Mouse (Mus musculus) lung, postnatal 10 days (tissue): ENCODE data around the gene Mad1l1.

Source experiments
- DNase-seq: peaks from one replicate; pipeline ENCODE4 v3.0.0; 2021

The Mad1l1 gene

DNA sequence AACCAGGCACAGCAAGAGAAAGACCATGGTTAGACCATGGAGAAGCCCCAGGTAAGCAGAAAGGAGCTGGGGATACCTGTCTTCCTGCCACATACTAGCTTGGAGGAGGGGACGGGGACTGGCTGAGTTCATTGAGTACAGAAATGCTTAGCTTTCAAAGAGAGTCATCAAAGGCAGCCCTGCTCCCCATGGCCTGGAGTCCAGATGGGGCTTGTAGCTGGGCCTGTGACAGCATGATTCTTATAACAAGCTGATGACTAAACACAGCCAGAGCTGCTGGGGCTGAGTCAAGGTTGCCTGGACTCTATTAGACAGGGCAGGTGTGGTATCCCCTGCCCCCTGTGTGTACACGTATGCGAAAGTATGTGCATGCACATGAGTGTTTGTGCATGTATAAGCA, 242.9 kb downstream of the Mad1l1 start:
- no peak for DNase-seq

DNA sequence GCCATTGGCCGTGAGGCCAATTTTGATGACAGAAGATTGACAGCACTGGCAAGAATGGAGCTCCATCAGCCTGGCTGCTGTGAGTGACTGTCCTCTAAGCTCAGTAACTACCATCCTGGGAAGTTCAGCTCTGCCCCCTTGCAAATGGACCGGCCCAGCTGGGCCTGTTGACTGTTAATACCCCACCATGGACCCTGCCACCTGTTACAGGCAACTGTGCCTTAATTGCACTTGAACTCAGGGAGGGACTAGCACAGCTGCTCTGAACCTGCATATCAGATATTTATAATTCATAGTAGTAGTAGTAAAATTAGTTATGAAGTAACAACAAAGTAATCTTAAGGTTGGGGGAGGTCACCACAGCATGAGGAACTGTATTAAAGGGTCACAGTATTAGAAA, 244.9 kb downstream of the Mad1l1 start:
- no peak for DNase-seq

DNA sequence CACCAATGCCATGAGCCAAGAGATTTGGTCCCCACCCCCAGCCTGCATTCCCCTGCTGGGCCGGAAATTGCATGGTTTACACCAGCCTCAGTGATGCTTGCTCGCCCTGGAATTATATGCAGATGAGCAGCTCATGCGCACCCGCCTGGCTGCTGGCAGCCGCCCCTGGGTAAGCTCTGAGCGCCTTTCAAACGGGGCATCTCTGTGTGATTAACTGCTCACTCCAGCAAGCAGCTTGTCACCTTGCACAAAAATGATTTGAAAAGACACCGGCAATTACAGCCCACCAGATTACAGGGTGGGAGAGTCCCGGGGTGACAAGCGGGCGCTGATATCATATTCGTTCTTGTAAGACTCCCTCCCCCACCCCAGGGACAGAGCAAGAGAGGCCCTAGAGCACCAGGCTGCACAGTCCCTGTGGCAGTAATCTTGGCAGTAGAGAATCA, 247.7 kb downstream of the Mad1l1 start:
- DNase-seq = no peak

DNA sequence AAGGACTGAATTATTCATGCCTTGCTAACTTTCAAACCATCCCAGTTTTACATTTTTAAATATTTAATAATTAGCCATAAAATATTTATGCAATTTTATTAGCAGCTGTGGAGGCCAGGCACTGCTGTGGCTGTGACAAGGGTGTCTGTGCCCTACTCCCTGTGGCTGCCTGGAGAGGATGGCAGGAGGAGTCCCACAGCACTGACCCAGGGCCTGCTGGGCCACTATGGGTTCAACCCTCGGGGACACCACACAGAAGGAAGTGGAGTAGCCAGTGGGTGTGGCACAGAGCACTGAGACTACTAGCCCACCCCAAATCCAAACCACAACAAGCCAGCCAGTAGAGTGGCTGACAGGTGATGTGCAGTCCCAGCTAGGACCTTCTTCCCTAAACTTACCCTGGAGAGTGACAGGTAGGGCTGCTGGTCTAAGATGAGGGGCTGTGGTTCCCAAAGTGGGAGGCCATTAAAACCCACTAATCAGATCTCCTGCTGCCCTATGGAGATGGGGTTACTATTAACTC, 248.1 kb downstream of the Mad1l1 start:
- DNase-seq = no peak

GRCm38 (mm10) chr5:140068506-140068905, 252.8 kb downstream of the Mad1l1 start:
- DNase-seq = peak; percentile 45

DNA sequence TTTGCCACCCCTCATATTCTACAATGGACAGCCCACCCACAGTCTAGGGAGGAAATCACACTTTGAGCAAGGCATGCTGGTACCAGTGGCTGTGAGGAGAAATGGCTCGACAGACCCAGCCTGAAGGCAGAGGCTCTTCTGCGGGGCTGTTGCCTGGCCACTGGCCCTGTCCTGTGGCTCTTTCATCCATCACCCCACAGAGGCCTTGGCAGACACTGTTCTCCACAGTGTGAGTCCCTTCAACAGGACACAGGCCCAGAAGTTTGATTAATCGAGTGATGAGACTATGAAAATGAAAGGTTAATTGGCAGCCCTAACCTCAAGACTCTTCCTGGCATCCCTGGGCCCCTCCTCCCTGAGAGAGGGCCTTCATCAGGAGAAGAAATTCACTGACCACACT, 253.3 kb downstream of the Mad1l1 start:
- DNase-seq = peak; percentile 14

GRCm38 (mm10) chr5:140066769-140067168, 254.6 kb downstream of the Mad1l1 start:
- no peak for DNase-seq

DNA sequence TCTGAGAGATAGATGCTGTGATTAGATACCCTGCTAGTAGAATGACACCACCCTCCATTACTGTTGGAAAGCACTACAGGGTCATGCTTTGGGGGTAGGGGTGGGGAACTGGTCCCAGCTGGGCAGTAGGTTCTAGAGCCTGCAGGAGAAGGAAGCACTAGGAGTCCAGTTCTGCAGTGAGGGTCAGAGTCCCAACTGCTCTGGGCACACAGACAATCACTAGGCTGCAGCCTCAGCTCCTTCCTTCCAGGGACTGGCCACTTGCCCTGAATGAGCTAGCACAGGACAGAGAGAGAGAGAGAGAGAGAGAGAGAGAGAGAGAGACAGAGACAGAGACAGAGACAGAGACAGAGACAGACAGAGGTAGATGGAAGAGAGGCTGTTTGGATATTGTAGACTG, 255.1 kb downstream of the Mad1l1 start:
- no peak for DNase-seq

- no peak for DNase-seq
These were observed 255.9 kb downstream of the Mad1l1 start for GRCm38 (mm10) chr5:140065281-140065945.

GRCm38 (mm10) chr5:140064521-140064920, 256.8 kb downstream of the Mad1l1 start:
- no peak for DNase-seq

GRCm38 (mm10) chr5:140062828-140063227, 258.5 kb downstream of the Mad1l1 start:
- no peak for DNase-seq

DNA sequence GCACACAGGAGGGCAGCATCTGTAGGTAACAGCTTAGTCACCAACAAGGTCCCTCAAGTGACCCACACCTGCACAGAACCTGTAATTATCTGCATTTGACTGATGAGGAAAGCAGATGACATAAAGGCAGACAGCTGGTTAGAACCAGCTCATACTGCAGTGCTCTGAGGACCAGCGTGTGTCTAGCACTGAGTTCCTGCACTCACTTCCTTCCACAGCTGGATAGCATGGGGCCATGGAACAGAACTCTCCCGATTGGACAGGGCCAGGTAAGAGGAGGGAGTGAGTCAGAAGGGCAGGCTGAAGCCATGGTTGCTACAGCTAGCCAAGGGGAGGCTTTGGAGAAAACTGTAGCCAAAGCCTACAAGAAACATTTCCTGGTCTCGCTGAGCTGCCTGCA, 259.0 kb downstream of the Mad1l1 start:
- no peak for DNase-seq

DNA sequence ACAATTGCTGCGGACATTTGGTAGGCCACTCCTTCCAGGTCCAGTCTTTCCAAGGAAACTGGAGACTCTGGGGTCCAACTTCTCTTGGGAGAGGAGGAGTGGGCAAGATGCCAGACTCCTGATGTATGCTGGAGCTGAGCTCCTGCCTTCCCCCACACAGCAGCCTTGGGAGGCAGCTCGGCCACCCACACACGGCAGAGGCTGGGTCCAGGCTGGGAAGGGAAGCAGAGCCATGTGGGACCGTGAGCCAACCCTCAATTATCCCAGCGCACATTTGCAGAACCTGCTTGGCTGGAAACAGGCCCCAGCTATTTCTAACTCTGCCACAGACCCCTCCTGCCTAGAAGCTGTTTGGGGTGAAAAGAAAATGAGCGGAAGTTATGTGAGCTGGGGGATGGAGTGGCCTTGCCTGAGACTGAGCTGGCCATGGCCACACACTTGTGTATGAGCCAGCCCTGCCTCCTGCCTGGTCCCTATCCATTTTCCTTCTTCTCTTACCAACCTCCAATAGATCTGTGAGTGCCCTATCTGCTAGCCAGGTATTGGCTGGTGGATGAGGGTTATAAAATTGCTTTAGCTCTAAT, 260.0 kb downstream of the Mad1l1 start:
- DNase-seq = peak; percentile 46

DNA sequence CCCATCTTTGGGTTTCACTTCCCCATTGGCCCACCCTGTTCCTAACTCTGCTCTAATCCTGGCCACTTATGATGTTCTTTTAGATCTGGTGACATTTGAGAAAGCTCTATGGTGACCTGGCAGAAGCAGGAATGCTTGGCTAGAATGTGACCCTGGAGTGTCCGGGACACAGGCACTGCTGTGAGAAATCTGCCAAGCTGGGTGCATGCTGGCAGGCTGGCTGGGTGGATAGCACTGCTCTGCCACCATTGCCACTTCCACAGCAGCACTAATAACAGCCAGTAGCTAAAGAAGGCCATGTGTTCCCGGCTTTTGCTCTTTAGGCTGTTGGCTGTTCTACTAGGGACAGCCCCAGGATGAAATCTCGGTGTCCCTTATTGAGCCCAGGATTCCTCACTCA, 265.1 kb downstream of the Mad1l1 start:
- DNase-seq = no peak

DNA sequence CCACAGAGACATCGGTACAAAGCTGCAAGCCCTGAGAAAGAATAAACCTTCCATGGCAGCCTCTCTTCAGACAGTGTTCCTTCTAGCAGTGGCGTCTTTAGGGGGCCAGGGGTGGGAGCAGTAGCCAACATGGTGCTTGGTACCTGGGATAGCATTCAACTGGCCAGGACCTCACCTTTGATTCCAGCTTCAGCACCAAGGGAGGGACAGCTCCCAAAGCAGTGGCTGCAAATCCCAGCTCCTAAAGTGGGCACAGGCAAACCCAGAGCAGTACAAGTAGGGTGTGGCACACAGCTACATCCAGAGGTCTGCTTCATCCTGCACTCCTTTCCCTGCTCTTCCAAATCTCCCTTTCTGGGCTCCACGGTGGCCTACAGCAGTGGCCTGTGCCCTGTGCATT, 265.9 kb downstream of the Mad1l1 start:
- peak; percentile 14 for DNase-seq

DNA sequence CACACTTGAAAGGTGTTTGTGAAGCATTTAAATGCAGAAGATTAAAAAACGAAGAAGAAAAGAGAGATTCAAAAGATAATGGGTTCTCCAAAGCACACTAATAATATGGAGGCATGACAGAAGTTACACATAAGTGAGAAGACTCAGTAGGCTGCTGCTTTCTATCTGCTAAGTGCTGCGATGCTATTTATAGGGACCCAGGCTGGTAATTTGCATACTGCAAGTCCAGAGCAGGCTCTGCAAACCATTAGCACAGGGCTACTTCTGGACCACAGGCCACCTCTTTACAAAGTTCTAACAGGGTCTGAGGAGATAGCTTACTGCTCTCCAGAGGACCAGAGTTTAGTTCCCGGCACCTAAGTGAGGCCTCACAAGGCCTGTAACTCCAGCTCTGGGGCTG, 267.7 kb downstream of the Mad1l1 start:
- DNase-seq = no peak

DNA sequence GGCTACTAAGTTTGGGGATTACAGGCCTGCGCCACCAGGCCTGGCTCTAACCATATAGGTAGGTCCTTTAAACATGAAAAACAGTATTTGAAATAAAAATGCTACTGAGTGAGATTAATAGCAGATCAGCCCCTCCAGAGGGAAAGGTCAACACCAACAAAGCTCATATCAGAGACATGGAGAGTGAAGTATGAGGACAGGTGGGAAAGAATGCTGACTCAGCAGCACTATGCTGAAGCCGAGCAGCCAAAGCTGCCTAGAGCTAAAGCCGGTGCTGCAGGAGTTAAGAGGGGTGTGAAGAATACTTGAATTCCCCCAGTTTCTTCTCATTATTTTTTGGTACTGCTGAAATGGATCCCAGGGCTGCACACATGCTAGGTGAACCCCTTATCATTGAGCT, 268.9 kb downstream of the Mad1l1 start:
- no peak for DNase-seq

GRCm38 (mm10) chr5:140045453-140045852, 275.9 kb downstream of the Mad1l1 start:
- no peak for DNase-seq

GRCm38 (mm10) chr5:140043002-140043401, 278.4 kb downstream of the Mad1l1 start:
- DNase-seq = no peak

DNA sequence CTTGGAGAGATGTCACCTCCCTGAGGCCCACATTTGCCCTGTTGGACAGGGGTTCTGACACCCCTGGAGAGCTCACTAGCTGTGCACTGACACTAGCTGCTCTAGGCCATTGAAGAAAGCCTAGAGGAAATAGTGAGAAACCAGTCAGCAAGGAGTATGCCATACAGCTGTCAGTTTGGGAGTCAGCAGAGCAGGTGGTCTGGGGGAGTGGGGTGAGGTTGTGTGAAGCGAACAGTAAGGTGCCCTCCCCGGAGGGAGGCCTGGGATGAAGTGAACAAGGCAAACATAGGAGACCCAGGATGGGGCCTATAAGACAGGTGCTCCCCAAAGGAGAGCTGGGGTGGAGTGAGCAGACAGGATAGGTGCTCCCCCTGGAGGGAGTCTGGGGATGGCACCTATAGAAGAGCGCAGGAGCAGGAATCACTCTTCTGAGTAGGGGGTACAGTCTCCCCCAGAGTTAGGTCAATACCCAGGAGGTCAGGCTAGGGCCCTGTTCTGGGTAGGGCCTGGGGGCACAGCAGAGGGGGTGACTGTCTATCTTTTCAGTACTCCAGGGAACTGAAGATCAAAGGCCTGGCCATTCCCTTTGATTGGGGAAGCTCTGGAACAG, 279.2 kb downstream of the Mad1l1 start:
- DNase-seq = no peak

GRCm38 (mm10) chr5:140041055-140041454, 280.3 kb downstream of the Mad1l1 start:
- DNase-seq = no peak

DNA sequence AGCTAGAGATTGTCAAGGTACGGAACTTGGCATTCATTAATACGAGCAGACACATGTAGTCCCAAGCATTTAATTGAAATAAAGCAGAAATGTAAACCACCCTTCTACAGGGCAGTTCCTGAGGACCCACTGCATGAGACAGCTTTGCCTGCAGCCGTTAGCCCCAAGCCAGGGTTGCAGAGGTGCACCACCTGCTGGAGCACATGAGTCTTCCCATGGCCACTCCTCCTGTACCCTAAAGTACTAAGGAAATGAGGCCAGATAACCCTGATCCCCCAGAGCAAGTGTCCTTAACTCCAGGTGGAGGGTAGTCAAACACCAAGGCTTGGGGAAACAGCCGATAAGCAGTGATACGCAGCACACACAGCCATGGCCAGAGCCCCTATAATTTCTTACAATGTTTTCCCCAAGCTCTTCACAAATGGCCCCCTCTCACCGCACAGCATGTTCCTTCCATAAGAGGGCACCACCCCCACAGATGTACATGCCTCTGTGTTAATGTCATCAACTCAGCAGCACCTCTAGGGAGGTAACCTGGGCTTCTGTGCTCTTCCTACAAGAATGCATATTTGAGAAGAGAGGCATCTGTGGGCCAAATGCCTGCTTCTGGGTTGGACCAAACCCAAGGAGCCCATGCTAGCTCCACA, 283.6 kb downstream of the Mad1l1 start:
- peak; percentile 14 for DNase-seq

DNA sequence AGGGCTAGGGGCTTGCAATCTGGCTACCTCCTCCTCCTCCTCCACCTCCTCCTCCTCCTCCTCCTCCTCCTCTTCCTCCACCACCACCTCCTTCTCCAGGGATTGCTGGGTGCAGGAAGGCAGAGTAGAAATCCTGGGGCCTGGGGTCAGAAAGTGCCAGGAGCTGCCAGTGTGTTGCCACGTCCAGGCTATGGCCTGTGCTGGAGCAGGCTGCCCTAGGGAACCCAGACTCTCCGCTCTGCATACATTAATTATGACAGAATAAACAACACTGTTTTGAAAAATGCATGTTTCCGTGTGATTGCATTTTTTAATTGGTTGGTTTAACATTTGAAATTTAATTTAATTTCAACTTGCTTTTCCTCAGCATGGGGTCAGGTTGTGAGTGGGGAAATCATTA, 285.7 kb downstream of the Mad1l1 start:
- DNase-seq = no peak

GRCm38 (mm10) chr5:140035025-140035330, 286.4 kb downstream of the Mad1l1 start:
- DNase-seq = no peak
